Mouse (Mus musculus) stomach, postnatal 0 days (tissue): ENCODE data around the gene Amer1.

Source experiments
- CTCF ChIP-seq: IDR thresholded peaks from 2 replicates; pipeline ENCODE4 v1.5.1; 2016; ENCODE audit warnings: antibody characterized with exemption, low read depth, mild to moderate bottlenecking, moderate library complexity
- EP300 ChIP-seq: optimal IDR thresholded peaks from 2 replicates; pipeline ENCODE3; 2016; ENCODE audit warnings: antibody characterized with exemption

GRCm38 (mm10) chrX:95373101-95373500, 71.6 kb downstream of the Amer1 start:
- TF ChIP-seq CTCF (no peak), EP300 (no peak)
